Mouse (Mus musculus) CD4-positive helper T cell, adult 2 months (primary cell): ENCODE results near the gene Paqr8.
"Not testable (repeated sequence)": the region's sequence is repeated elsewhere in the genome, so short reads cannot be mapped to it uniquely, and the experiment has no call there.

Experiments used
- DNase-seq: peaks from one replicate; pipeline ENCODE4 v3.0.0-alpha.2; 2012; ENCODE audit warnings: low read depth, missing footprints, low spot score

Gene Paqr8

GRCm38 (mm10) chr1:20912115-20912514 is 21.7 kb downstream of the Paqr8 start:
- peak; percentile 57 for DNase-seq

GRCm38 (mm10) chr1:20912527-20913171 is 22.2 kb downstream of the Paqr8 start:
- peak; percentile 90 for DNase-seq

GRCm38 (mm10) chr1:20914769-20915168 is 24.4 kb downstream of the Paqr8 start:
- no peak for DNase-seq

- DNase-seq: no peak
These were observed 25.2 kb downstream of the Paqr8 start for GRCm38 (mm10) chr1:20915608-20916007.

GRCm38 (mm10) chr1:20917496-20918050 is 27.2 kb downstream of the Paqr8 start:
- DNase-seq: no peak

- no peak for DNase-seq
These were observed 29.3 kb downstream of the Paqr8 start for GRCm38 (mm10) chr1:20919728-20920127.

GRCm38 (mm10) chr1:20921081-20921528 is 30.7 kb downstream of the Paqr8 start:
- DNase-seq: no peak

GRCm38 (mm10) chr1:20922612-20923399 is 32.4 kb downstream of the Paqr8 start:
- DNase-seq: no peak

GRCm38 (mm10) chr1:20925324-20925723 is 34.9 kb downstream of the Paqr8 start:
- DNase-seq: not testable (repeated sequence)

GRCm38 (mm10) chr1:20925926-20926325 is 35.5 kb downstream of the Paqr8 start:
- no peak for DNase-seq

GRCm38 (mm10) chr1:20926376-20926775 is 36.0 kb downstream of the Paqr8 start:
- no peak for DNase-seq

- no peak for DNase-seq
These were observed 38.1 kb downstream of the Paqr8 start for GRCm38 (mm10) chr1:20928487-20928886.

- peak; percentile 73 for DNase-seq
These were observed 43.1 kb downstream of the Paqr8 start for GRCm38 (mm10) chr1:20933457-20933856.

- no peak for DNase-seq
These were observed 44.7 kb downstream of the Paqr8 start for GRCm38 (mm10) chr1:20935106-20935505.

GRCm38 (mm10) chr1:20939046-20939445 is 48.6 kb downstream of the Paqr8 start:
- DNase-seq: peak; percentile 68

GRCm38 (mm10) chr1:20940151-20940550 is 49.7 kb downstream of the Paqr8 start:
- DNase-seq: peak; percentile 19

GRCm38 (mm10) chr1:20941322-20941721 is 50.9 kb downstream of the Paqr8 start:
- DNase-seq: no peak

GRCm38 (mm10) chr1:20941857-20942256 is 51.5 kb downstream of the Paqr8 start:
- DNase-seq: no peak

GRCm38 (mm10) chr1:20943016-20943415 is 52.6 kb downstream of the Paqr8 start:
- no peak for DNase-seq

GRCm38 (mm10) chr1:20951300-20951763 is 60.9 kb downstream of the Paqr8 start, which contains the start of gene Efhc1:
Gene Efhc1 (plus strand): TSS chr1:20951626.
- peak; percentile 86 for DNase-seq

- no peak for DNase-seq
These were observed 61.4 kb downstream of the Paqr8 start for GRCm38 (mm10) chr1:20951799-20952198.

GRCm38 (mm10) chr1:20954876-20955275 is 64.5 kb downstream of the Paqr8 start:
- DNase-seq: no peak
